Mouse (Mus musculus): ENCODE measurements around the gene Comtd1. TPM values are rescaled to one million over a fixed set of nuclear protein-coding genes. Genes with fewer than 3 reads are reported as not detected.

Comtd1 gene
- total RNA-seq, 1 experiment from 2014 or later = 75.0 TPM

DNA sequence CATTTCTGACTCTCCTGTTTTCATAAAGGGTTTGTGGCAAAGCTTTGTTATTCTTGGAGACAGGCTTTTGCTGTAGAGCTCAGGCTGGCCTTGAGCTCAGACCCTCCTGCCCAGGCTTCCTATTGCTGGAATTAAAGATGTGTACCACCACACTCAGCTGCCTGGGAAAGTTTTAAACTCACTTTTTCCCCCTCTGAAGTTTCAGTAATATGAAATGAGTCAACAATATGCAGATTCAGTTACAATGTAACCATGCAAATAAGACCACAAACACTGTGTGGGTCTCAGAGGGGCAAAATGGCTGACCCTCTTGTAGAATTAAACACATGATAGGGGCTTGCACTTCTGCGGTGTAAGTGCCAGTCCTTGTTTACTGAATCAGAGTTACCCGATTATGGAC lies 42.6 kb downstream of the Comtd1 start:
- DNase-seq = no peak

DNA sequence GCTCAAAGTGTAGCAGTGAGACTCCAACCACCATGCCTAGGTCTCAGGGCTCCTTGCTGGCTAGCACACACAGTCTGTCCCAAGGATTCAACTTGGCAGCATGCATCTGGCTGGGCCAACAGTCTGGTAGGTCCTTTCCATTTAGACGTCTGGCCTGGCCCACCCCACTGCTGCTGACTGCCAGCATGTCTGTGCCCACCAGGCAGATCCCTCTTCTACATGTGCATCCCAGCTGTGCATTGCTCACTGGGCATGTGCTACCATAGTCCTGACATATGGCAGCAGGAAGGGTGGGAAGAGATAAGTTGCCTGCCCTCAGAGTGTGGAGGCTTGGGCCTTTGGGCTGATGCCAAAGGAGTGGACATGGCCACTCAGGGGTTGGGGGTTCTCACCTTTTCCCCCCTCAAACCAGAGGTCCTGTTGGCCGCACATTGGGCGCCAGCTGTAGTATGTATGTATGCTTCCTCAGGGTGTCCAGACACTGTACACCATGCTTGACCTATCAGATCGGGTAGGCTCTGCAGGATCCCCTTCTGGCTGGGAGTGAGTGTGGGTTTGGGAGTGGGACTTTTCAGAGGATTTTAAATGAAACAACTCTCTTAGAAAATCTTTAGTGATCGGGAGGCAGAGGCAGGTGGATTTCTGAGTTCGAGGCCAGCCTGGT lies 46.1 kb downstream of the Comtd1 start:
- no peak for DNase-seq

DNA sequence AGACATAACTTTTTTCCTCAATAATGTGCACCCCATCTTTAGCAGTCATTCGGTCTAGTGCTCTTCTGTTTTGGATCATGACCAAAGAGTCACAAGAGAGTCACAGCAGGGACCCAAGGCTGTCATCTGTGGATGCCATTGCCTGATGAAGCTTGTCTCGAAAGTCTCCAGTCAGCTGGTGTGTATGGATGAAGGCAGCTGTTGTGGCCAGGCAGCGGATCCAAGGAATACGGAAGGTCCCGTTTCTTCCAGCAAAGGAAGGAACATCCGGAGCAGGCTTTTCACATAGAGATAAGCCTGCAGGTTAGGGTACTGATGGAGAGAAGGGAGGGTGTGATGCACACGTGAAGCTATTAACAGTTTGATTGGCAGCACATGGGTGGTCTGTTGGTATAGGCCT lies 47.2 kb downstream of the Comtd1 start:
- DNase-seq = no peak

DNA sequence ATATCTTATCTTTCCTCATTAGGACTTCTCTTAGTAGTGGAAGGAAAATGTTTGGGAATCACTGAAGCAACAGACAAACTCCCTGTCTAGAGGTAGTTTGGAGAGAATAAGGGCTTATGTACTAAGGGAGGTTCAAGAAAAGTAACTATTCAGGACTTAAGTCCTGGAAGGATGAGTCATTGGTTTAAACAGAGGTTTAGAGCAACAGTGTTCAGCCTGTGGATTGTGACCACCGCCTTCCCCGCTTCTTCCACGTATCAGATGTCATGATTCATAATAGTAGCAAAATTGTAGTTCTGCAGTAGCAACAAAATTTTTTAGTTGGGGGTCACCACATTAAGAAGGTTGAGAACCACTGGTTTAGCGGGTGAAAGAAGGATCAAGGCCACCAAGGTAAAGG lies 48.1 kb downstream of the Comtd1 start:
- DNase-seq = no peak

Other genes starting within 250 kb of the Comtd1 start
- 0.76 TPM in 1 of 2 replicates, not detected in the other for gene Dupd1, start 134.4 kb downstream of the Comtd1 start, total RNA-seq (2021)
- gene Samd8, start 98.4 kb downstream of the Comtd1 start, total RNA-seq (2021) = 45.5 and 48.1 TPM in 2 replicates
- gene Dusp13, start 97.8 kb downstream of the Comtd1 start, total RNA-seq (2021) = not detected in 2 replicates
- gene Vdac2, start 23.7 kb downstream of the Comtd1 start, total RNA-seq (2021) = 168 and 205 TPM in 2 replicates
- gene Zfp503, start 140.6 kb upstream of the Comtd1 start, total RNA-seq (2021) = 27.5 and 33.3 TPM in 2 replicates
- gene Lrmda, start 170.7 kb upstream of the Comtd1 start, total RNA-seq (2021) = 5.0 and 5.6 TPM in 2 replicates